Comparison of ENCODE assay signal across 16 mouse cellular contexts in the genomic region with DNA sequence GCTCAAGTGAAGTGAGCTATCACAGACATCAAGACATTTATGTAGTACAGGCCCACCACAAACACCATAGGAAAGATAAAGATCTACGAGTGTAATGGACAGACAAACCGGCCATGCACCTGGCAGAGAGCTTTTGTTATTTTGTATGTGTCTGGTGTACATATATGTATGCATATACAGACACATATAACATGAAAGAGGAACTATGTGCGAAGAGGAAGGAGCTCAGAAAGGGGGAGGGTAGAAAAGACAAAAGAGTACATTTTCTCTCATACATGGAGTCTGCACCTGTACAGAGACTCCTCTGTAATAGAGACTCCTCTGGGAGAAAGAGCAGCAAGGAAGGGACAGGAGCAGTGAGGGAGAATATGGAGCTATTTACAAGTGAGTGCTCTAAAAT. TPM values are rescaled to one million over a fixed set of nuclear protein-coding genes. Genes with fewer than 3 reads are reported as not detected.
"Had no signal": no experiment of that assay in that cellular context is flagged by ENCODE, and none has a peak within 500 bp of the region (broad histone marks: within the 10 kb centered on the region; RNA-seq: fewer than 3 reads in every experiment).

No protein-coding gene starts in this region.

- DNase-seq: kidney, adult 11 months; kidney, adult 9 months; kidney, postnatal 4 days; liver; liver, embryonic 13.5 days; liver, postnatal 0 days; right cerebral cortex, postnatal 4 days; thymus, adult 2 months; thymus, postnatal 36 days had no signal

- H3K4me3 ChIP-seq: layer of hippocampus, adult 2 months; limb, embryonic 12.5 days; liver, embryonic 13.5 days; lung, embryonic 15.5 days; midbrain, embryonic 10.5 days; stomach, embryonic 15.5 days had no signal

- ATAC-seq: liver, postnatal 0 days; midbrain, embryonic 16.5 days had no signal

- H3K9ac ChIP-seq: limb, embryonic 12.5 days; liver, embryonic 13.5 days; liver, postnatal 0 days; lung, embryonic 15.5 days; stomach, embryonic 15.5 days had no signal

- H3K4me2 ChIP-seq: limb, embryonic 12.5 days; liver, embryonic 13.5 days; lung, embryonic 15.5 days; stomach, embryonic 15.5 days had no signal

- H3K27ac ChIP-seq: kidney, postnatal 0 days; layer of hippocampus, adult 2 months; limb, embryonic 12.5 days; liver, embryonic 13.5 days; lung, embryonic 15.5 days; midbrain, embryonic 10.5 days; stomach, embryonic 15.5 days had no signal

- H3K4me1 ChIP-seq: lung, embryonic 15.5 days; stomach, embryonic 15.5 days had no signal

- H3K36me3 ChIP-seq: limb, embryonic 12.5 days; liver, embryonic 13.5 days; lung, embryonic 15.5 days; midbrain, embryonic 10.5 days; stomach, embryonic 15.5 days had no signal

- H3K9me3 ChIP-seq: limb, embryonic 12.5 days; liver, embryonic 13.5 days; lung, embryonic 15.5 days; midbrain, embryonic 10.5 days; stomach, embryonic 15.5 days had no signal

- H3K27me3 ChIP-seq: limb, embryonic 12.5 days; liver, embryonic 13.5 days; lung, embryonic 15.5 days; stomach, embryonic 15.5 days had no signal

RNA-seq across cellular contexts. Expression of gene Noxred1, which starts 45.5 kb away (rescaled TPM):
- polyA plus RNA-seq: kidney, postnatal 0 days had no signal
